Mouse (Mus musculus) layer of hippocampus, adult 8-10 months (tissue): Measurements from ENCODE around the gene Scgb2b17. TPM values are rescaled to one million over a fixed set of nuclear protein-coding genes. Genes with fewer than 3 reads are reported as not detected.
"Not testable (repeated sequence)": the region's sequence is repeated elsewhere in the genome, so short reads cannot be mapped to it uniquely, and the experiment has no call there.

ENCODE experiments used
- DNase-seq, 2 experiments: peaks; one replicate each; pipeline ENCODE4 v3.0.0; 2022; ENCODE audit warnings: low spot score in 2 of 2
- total RNA-seq, 4 experiments: library from RNA; stranded (reverse); gene quantifications; 2 replicates each; pipeline ENCODE4 v1.2.4; 2022

Scgb2b17 gene
- not detected for total RNA-seq

DNA sequence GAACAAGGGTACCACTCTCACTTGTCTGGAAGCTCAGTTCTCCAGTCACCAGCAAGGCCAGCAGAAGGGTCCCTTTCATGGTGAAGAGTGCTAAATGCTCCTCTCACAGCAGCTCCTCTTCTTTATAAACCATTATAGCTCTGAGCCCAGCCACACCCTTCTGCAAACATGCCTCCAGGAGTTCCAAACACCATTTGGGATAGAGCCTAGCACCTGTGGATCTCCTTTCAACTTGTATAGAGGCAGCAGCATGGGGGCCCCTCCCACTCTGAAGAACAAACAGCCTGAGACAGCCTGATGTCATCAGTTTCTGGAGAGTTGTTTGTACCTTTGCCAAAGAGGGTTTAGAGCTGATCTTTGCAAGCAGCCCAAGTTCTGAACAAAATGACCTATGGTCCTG lies at the start of gene Scgb2b17:
Gene Scgb2b17 (minus strand): TSS at position 101 of the 400 bp plus-strand sequence.
- not testable (repeated sequence) for DNase-seq

DNA sequence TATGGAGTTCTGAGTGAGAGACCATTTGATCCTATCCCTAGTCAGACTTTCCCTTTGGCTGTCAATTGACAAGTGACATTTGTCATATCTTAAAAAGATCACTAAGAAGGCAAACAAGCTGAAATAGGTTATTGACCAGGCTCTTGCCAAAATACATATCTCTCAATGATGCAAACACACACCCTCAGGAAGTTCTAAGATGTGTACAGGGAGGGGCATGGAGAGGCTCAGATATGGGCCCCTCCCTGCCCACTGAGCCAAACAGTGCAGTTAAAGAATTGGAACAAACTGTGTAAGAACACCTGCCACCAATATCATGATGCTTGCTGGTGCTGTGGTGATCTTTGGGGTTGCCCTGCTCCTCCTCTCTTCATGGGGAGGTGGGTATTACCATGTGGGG lies 6.8 kb upstream of the Scgb2b17 start, which contains the start of gene Scgb1b17:
Gene Scgb1b17 (plus strand): TSS at position 301 of the 400 bp plus-strand sequence.
- DNase-seq, result not testable (repeated sequence)

Other genes with a start within 250 kb of the Scgb2b17 start
- not detected for gene Scgb2b15, start 226.9 kb downstream of the Scgb2b17 start, total RNA-seq
- not detected for gene Scgb1b15, start 220.0 kb downstream of the Scgb2b17 start, total RNA-seq
- not detected for gene Scgb1b17, start 6.9 kb upstream of the Scgb2b17 start, total RNA-seq
- gene Scgb2b18, start 117.3 kb upstream of the Scgb2b17 start, total RNA-seq, result not detected
- gene Scgb1b18, start 129.0 kb upstream of the Scgb2b17 start, total RNA-seq, result not detected
- gene Scgb2b19, start 223.8 kb upstream of the Scgb2b17 start, total RNA-seq, result not detected
- not detected for gene Scgb1b19, start 230.7 kb upstream of the Scgb2b17 start, total RNA-seq